Mouse (Mus musculus): ENCODE results near the gene Plekhg5.

- TF ChIP-seq CTCF (IDR thresholded peaks at IDR 0.05) (no peak), EP300 (IDR thresholded peaks at IDR 0.05) (no peak)
Observed at GRCm38 (mm10) chr4:152120311-152121182, 48.2 kb downstream of the Plekhg5 start.
